Mouse (Mus musculus): ENCODE measurements around the gene Mfsd4a.

Gene Mfsd4a

DNA sequence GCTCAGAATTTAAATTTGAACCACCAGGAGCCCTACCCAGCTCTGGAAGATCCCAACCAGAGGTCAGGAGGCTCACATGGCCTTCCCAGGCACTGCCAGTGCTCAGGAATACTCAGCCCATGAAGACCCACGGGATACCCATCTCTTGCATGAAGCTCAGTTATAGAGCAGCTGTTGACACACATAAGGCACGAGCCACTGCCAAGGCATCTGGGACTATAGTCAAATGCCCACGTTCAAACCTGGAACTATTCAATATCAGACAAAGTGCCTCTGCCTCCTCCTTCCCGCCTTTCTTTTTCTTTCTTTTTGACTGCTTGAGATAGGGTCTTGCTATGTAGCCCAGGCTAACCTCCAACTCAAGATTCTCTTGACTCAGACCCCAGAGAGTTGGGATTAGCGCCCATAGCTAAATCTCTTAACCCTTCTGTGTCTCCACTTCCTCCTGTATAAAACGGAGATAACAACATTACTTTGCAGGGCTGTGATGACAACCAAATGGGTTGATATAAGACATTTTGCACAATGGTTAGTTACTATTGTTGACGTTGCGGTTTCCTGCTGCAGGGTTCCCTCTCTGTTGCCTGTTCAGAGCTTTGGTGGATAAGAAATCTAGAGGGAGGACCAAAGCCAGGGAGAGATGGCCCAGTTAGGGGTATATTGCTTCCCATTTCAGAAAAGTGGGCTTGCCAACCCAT, 2.2 kb downstream of the Mfsd4a start:
- DNase-seq = peak; percentile 42

DNA sequence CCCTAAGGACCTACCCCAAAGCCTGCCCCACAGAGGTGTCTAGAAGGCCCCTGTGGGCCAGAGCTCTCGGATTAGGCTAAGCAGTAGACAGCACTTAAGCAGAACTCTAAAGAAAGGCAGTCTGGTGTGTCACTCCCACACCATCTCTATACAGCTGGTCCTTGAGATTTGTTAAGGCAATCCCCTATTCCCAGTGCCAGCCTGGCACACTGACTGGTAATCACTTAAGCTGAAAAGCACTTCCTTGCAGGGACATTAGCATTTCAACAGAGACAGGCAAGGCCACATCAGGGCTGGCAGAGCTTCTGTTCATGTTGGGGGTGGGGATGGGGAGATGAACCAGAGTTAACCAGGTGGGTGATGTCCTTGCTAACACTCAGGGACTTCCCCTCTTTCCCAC, 2.9 kb downstream of the Mfsd4a start:
- DNase-seq = peak; percentile 33

GRCm38 (mm10) chr1:132063096-132063495, 4.8 kb downstream of the Mfsd4a start:
- DNase-seq = no peak

DNA sequence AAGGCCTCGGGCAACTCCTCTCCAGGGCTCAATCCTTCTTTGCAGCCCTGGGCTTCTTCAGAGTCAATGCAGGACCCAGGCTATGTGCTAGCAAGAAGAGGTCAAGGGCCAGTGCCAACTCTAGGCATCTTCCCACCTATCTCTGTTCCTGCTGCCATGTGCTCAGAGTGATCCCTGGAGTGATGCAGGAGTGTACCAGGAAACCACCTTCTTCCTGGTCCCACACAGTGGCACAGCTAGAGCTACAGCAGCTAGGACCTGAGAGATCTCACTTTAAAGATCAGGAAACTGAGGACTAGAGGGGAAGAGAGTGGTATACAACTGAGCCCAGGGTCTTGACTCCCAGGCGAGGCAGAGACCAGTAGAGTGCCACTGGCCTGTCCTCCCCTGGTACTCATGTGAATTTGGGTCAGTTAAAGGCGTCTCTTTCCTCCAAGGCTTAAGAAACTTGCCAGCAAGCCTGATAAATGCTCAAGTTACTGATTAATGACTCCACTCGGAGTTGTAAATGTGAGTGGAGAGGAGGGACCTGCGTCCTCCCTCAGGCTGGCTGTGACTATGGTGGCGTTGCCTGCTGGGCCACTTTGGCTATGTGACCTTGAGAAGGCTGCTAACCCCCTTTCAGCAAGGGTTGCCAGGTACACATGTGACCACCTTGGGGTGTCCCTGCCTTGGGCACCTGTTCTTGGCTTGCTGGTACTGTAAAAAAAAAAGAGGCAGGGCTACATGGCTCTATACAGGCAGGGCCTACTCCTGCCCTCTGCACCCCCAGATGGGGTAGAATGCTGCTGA, 5.9 kb downstream of the Mfsd4a start:
- no peak for DNase-seq

DNA sequence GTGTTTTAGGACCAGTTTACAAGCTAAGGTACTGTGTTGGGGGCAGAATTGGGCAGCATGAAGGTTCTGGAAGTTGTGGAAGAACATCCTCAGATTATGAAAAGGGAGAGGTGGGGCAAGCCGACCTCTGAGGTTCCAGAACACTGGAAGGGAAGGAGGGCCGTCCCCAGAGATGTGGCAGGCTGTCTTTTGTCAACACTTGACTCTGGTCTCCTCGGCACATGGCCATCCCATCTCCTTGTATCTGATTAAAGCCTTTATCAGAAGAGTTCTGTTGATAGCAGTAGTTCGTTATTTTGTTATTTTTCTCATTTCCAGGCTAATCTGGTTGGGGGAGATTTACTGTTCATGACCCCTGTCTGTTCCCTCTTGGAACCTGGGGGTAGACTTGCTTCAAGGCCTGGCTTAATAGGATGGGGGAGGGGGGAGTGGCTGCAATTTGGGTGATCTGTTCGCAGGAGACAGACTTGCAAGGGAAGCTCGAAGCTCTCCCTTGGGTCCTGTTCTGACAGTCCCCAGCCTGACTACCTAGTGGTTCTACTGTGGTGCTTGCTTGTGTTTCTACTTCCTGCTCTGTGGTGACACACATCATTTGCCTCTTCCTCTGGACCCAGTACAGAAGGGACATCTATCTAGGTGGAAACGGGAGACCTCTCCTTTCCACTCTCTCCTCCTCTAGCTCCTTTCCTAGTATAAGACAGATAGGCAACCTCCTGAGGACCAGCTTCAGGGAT, 7.7 kb downstream of the Mfsd4a start:
- DNase-seq = no peak

GRCm38 (mm10) chr1:132058558-132058957, 9.3 kb downstream of the Mfsd4a start:
- no peak for DNase-seq

- no peak for DNase-seq
These were observed 12.7 kb downstream of the Mfsd4a start for GRCm38 (mm10) chr1:132055054-132055664.

DNA sequence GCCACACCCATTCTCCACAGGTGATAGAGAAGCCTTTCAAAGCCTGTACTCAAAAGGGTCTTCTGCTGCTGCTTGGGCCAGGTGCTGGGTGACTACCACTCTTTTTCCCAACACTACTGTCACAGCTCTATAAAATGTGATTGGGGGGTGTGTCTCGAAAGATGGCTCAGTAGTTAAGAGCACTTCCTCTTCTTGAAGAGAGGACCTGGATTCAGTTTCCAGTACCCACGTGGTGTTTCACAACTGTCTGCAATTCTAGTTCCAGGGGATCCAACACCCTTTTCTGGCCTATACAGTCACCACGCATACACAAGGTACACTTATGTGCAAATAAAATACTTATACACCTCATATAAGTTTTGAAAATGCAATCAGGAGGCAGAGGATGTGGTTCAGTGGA, 13.5 kb downstream of the Mfsd4a start:
- DNase-seq = no peak

DNA sequence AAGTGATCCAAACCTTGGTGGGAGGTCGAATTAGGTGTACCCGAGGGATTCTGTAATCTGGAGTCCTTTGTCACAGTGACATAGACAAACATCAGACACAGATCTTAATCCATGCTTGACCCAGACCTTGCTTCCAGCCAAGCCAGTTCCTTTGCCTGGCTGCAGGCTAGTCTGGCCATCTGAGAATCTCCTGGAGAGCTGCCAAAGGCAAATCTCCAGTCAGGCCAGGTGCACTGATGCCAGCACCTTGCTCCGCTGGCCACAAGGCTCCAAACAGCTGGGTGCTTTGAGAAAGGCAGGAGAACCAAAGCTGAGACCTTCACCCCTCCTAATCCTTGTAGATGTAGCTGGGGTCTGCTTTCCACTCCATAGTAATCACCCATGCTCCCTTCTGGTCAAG, 16.1 kb downstream of the Mfsd4a start:
- DNase-seq = no peak

GRCm38 (mm10) chr1:132046143-132046735, 21.6 kb downstream of the Mfsd4a start:
- peak; percentile 50 for DNase-seq

DNA sequence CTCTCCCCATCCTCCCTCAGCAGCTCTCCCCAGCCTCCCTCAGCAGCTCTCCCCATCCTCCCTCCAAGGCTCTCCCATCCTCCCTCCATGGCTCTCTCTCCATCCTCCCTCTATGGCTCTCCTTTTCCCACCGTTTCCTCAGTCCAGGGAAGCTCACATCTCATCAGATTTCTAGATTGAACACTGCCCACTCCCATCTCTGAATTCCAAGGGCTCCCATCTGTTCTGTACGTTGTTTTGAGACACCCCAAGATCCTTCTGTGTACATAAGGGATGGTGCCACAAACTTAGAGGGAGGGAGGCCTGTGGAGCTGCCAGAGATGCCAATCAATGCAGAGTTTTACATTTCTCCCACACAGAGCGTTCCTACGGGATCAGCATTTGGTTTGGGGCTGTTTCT, 24.1 kb downstream of the Mfsd4a start:
- peak; percentile 33 for DNase-seq

DNA sequence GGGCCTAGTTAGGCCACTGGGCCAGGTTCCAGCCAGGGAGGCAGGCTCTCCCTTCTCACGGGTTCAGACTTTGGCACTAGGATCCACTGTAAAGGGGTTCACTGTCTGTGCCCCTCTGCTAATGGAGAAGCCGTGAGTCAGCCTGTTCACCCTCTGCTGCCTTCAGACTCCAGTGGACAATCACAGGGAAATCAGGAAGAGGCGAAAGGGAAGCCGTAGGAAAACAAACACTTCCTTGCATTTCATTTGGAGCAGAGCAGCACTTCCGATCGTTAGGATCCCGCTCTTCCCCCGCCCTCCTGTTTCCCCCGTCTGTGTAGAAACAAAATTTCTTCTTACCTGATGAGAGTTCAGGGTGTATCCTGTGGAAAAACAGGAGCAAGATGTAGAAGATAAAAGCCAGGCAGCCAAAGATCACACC, 27.7 kb downstream of the Mfsd4a start:
- DNase-seq = no peak

DNA sequence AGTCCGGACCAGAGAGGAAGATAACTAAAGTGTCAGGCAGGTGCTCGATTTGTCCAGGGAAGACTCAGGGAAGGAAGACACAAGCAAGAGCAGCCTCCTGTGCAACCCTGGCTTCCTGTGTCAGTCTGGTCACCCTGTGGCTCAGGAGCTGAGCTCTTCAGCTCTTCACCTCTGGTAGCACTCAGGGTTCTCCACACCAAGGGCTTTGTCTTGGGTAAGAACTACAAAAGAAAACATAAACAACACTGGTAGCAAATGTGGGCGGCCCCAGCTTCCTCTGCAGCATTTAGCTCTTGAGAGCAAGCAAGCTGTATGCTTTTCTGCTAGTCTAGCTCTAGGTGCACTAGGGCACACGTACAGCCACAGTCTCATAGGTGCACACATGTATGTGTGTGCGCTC, 29.1 kb downstream of the Mfsd4a start:
- DNase-seq = no peak

DNA sequence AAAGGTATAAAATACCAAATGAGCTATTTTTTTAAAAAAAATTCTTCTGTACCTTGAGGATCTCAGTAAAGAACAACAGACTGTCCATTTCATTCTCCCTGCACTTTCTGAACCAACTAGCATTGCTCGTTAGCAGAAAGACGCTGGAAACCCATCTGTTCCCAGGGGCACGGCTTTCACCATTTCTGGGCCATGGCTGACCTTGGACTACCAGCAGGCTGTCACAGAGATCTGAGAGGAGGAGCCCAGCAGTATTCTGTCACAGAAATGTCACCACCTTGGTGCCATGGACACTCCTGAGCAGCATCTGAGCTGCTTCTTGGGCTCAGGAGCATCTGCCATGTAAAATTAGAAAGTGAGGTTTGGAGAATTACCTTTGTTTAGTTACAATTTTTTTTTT, 30.1 kb downstream of the Mfsd4a start:
- no peak for DNase-seq

GRCm38 (mm10) chr1:132032172-132032571, 35.7 kb downstream of the Mfsd4a start:
- DNase-seq = no peak

GRCm38 (mm10) chr1:132030574-132030973, 37.3 kb downstream of the Mfsd4a start:
- no peak for DNase-seq

DNA sequence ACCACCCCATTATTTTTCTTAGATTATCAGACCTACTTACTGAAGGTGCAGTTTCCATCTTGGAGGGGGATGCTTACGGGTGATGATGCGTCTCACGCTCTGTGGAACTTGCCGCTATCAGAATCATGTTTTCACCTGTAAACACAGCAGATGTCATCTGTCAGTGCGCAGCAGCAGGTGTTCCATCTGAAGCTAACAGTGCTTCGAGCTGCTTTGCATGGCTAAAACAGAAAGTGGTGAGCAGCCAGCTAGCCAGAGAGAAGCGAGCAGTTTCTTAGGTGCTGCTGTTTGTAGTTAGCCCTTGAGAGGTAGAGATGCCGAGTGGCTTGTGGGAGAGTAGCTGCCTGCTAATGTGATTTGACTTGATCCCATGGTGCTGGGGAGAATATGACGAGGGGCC, 39.4 kb downstream of the Mfsd4a start:
- DNase-seq = no peak

GRCm38 (mm10) chr1:132027978-132028377, 39.9 kb downstream of the Mfsd4a start:
- DNase-seq = no peak

GRCm38 (mm10) chr1:132026925-132027646, 40.8 kb downstream of the Mfsd4a start:
- DNase-seq = no peak

- DNase-seq = no peak
These were observed 45.8 kb downstream of the Mfsd4a start for GRCm38 (mm10) chr1:132022107-132022506.

- no peak for DNase-seq
These were observed 48.0 kb downstream of the Mfsd4a start for GRCm38 (mm10) chr1:132019876-132020275.

DNA sequence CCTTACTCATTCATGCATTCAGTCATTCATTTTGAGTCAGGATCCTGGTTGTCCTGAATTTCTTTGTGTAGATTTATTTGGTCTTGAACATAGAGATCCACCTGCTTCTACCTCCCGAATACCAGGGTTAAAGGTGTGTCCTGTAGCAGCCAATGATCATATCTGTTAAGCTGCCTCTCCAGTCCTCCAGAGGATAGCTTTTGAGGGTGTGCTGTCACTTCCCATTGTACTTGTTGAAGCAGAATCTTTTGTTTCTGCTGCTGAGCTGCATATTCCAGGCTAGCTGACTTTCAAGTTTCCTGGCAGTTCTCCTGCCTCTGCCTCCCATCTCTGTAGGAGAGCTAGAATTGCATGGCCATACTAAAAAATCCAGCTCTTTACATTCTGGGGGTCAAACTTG, 51.2 kb downstream of the Mfsd4a start:
- no peak for DNase-seq
